Mouse (Mus musculus): Measurements from ENCODE around the gene Ppp2r5c. TPM values are rescaled to one million over a fixed set of nuclear protein-coding genes. Genes with fewer than 3 reads are reported as not detected.

Ppp2r5c gene
- total and polyA plus RNA-seq, 2 experiments = 12.5 to 29.4 TPM

GRCm38 (mm10) chr12:110533151-110533550, 86.2 kb downstream of the Ppp2r5c start:
- Histone ChIP-seq H3K4me3 (ENCODE audit: insufficient read depth, low read depth, low read length) (no peak overlapping the region), H3K4me1 (ENCODE audit: control insufficient read depth, insufficient read depth, low read length) (peaks cover 4% of the 10 kb centered on the region; the same call in 1 of the 2 replicates), H3K9ac (ENCODE audit: low read depth, low read length) (no peak overlapping the region), H3K36me3 (ENCODE audit: control insufficient read depth, insufficient read depth, low read length) (no peaks in the 10 kb centered on the region), H3K27me3 (ENCODE audit: control insufficient read depth, insufficient read depth, low read length) (no peaks in the 10 kb centered on the region), H3K27ac (replicated peaks; ENCODE audit: insufficient read depth, low read depth, low read length) (no peak overlapping the region), H3K79me2 (ENCODE audit: control insufficient read depth, insufficient read depth, low read length) (peaks cover 13% of the 10 kb centered on the region; the same call in 1 of the 2 replicates)
- DNase-seq (ENCODE audit: extremely low read depth, low read depth, low spot score) = no peak
- TF ChIP-seq POLR2A (IDR thresholded peaks at IDR 0.05; ENCODE audit: extremely low read depth, insufficient read depth, low read length) (no peak), CTCF (IDR thresholded peaks at IDR 0.05; ENCODE audit: low read depth, low read length) (no peak)
- 86% methylated on average over 2 of the region's 2 CpGs for WGBS

DNA sequence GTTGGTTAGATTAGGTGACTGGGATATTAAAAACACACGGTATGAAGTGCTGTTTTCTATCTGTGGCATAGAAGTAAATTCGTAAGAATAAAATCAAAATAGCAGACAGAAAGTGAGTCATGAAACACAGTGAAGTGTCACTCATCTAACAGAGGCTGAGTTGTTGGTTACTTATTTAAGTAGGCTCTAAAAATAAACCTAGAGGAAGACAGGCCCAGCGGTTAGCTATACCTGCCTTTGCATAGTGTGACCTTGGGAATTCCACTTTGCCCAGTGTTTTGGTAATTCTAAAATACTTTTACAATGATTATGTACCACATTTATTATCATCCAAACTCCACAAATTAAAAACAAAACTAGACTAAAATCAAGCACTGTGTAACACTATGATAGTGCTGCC, 86.9 kb downstream of the Ppp2r5c start:
- TF ChIP-seq POLR2A (IDR thresholded peaks at IDR 0.05; ENCODE audit: extremely low read depth, insufficient read depth, low read length) (no peak), CTCF (IDR thresholded peaks at IDR 0.05; ENCODE audit: low read depth, low read length) (no peak)
- WGBS = 95% methylated on average over 3 of the region's 3 CpGs

DNA sequence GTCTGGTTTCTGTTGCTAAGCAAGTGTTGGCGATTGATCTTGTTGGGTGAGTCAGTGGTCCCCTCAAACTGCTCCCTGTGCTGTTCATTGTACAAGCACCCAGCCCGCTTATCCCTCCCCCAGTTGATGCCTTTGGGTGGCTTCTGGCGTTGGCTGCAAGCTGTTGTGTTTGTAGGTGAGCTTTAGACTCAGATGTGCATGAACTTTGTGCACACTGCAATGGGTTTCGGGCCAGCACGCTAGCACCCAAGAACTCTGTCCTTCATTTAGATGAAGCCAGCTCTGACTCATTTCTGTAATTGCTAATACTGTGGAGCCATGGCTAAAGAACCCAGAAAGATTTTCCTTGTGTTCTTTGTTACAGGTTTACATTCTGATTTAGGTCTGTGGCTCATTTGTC, 88.4 kb downstream of the Ppp2r5c start:
- Histone ChIP-seq H3K36me3 (ENCODE audit: control insufficient read depth, insufficient read depth, low read length) (no peaks in the 10 kb centered on the region), H3K27me3 (ENCODE audit: control insufficient read depth, insufficient read depth, low read length) (no peaks in the 10 kb centered on the region), H3K4me1 (ENCODE audit: control insufficient read depth, insufficient read depth, low read length) (peaks cover 8% of the 10 kb centered on the region), H3K9ac (ENCODE audit: low read depth, low read length) (no peak overlapping the region), H3K79me2 (ENCODE audit: control insufficient read depth, insufficient read depth, low read length) (peaks cover 14% of the 10 kb centered on the region; the same call in 1 of the 2 replicates), H3K4me3 (ENCODE audit: insufficient read depth, low read depth, low read length) (no peak overlapping the region), H3K27ac (replicated peaks; ENCODE audit: insufficient read depth, low read depth, low read length) (no peak overlapping the region)
- TF ChIP-seq CTCF (IDR thresholded peaks at IDR 0.05; ENCODE audit: low read depth, low read length) (no peak), POLR2A (IDR thresholded peaks at IDR 0.05; ENCODE audit: extremely low read depth, insufficient read depth, low read length) (no peak)
- 33% methylated on average over 5 of the region's 5 CpGs for WGBS
- DNase-seq (ENCODE audit: extremely low read depth, low read depth, low spot score) = peak; percentile 81

More for the DNA sequence above, 86.9 kb downstream of the Ppp2r5c start:
- H3K4me3 ChIP-seq (ENCODE audit: insufficient read depth, low read depth, low read length) = no peak overlapping the region
- no peak for DNase-seq (ENCODE audit: extremely low read depth, low read depth, low spot score)
- peaks cover 13% of the 10 kb centered on the region; the same call in 1 of the 2 replicates for H3K79me2 ChIP-seq (ENCODE audit: control insufficient read depth, insufficient read depth, low read length)
- no peaks in the 10 kb centered on the region for H3K36me3 ChIP-seq (ENCODE audit: control insufficient read depth, insufficient read depth, low read length)
- H3K27me3 ChIP-seq (ENCODE audit: control insufficient read depth, insufficient read depth, low read length) = no peaks in the 10 kb centered on the region
- no peak overlapping the region for H3K27ac ChIP-seq (replicated peaks; ENCODE audit: insufficient read depth, low read depth, low read length)
- no peak overlapping the region for H3K9ac ChIP-seq (ENCODE audit: low read depth, low read length)
- peaks cover 4% of the 10 kb centered on the region; the same call in 1 of the 2 replicates for H3K4me1 ChIP-seq (ENCODE audit: control insufficient read depth, insufficient read depth, low read length)

GRCm38 (mm10) chr12:110537751-110538150, 90.8 kb downstream of the Ppp2r5c start:
- Histone ChIP-seq H3K27me3 (ENCODE audit: control insufficient read depth, insufficient read depth, low read length) (no peaks in the 10 kb centered on the region), H3K4me3 (ENCODE audit: insufficient read depth, low read depth, low read length) (no peak overlapping the region), H3K36me3 (ENCODE audit: control insufficient read depth, insufficient read depth, low read length) (no peaks in the 10 kb centered on the region), H3K4me1 (ENCODE audit: control insufficient read depth, insufficient read depth, low read length) (peaks cover 8% of the 10 kb centered on the region), H3K27ac (replicated peaks; ENCODE audit: insufficient read depth, low read depth, low read length) (no peak overlapping the region), H3K79me2 (ENCODE audit: control insufficient read depth, insufficient read depth, low read length) (peaks cover 16% of the 10 kb centered on the region; the same call in 1 of the 2 replicates), H3K9ac (ENCODE audit: low read depth, low read length) (no peak overlapping the region)
- 59% methylated on average over 8 of the region's 8 CpGs for WGBS
- no peak for TF ChIP-seq POLR2A (IDR thresholded peaks at IDR 0.05; ENCODE audit: extremely low read depth, insufficient read depth, low read length)
- TF ChIP-seq CTCF (IDR thresholded peaks at IDR 0.05; ENCODE audit: low read depth, low read length) = no peak
- DNase-seq (ENCODE audit: extremely low read depth, low read depth, low spot score) = peak; percentile 63

DNA sequence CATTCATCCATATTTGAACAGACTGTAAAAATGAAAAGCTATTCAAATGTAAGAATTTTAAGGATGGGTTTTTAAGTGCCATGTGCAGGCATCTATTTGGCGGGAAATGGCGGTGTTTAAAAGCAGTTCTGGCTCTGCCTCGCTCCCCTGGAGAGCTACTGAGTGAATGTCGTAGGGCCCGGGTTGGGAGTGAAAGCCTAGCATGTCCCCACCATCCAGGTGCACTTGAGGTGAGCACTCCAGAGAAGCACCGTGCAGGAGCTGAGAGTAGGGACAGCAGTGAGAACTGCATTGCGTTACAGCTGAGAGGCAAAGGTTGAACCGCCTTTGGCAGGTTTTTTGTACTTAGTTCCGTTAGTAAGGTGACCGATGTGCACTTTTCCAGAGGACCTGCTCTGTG, 92.4 kb downstream of the Ppp2r5c start:
- WGBS = 54% methylated on average over 10 of the region's 10 CpGs
- H3K4me3 ChIP-seq (ENCODE audit: insufficient read depth, low read depth, low read length) = no peak overlapping the region
- no peak for TF ChIP-seq POLR2A (IDR thresholded peaks at IDR 0.05; ENCODE audit: extremely low read depth, insufficient read depth, low read length)
- TF ChIP-seq CTCF (IDR thresholded peaks at IDR 0.05; ENCODE audit: low read depth, low read length) = no peak
- no peak overlapping the region for H3K27ac ChIP-seq (replicated peaks; ENCODE audit: insufficient read depth, low read depth, low read length)
- peak; percentile 60 for DNase-seq (ENCODE audit: extremely low read depth, low read depth, low spot score)
- H3K9ac ChIP-seq (ENCODE audit: low read depth, low read length) = no peak overlapping the region
- H3K27me3 ChIP-seq (ENCODE audit: control insufficient read depth, insufficient read depth, low read length) = no peaks in the 10 kb centered on the region
- H3K79me2 ChIP-seq (ENCODE audit: control insufficient read depth, insufficient read depth, low read length) = peaks cover 16% of the 10 kb centered on the region; the same call in 1 of the 2 replicates
- H3K4me1 ChIP-seq (ENCODE audit: control insufficient read depth, insufficient read depth, low read length) = peaks cover 8% of the 10 kb centered on the region
- no peaks in the 10 kb centered on the region; the same call in 1 of the 2 replicates for H3K36me3 ChIP-seq (ENCODE audit: control insufficient read depth, insufficient read depth, low read length)

DNA sequence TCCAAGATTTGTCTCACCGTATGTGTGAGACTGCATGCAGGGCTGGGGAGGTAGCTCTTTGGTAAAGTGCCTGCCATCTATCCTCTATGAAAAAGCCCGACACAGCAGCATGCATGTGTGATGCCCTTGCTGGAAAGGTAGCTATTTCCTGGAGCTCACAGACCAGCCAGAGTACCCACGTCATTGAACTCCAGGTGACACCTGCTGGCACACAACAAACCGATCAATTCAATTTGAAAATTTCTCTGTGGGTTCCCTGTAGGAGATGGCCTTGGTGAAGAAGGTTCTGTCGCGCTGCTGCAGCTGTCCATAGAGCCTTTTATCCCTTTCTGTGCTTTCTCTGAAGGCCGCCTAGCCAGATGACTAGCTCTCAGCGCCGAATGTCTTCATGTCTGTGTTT, 92.9 kb downstream of the Ppp2r5c start:
- WGBS = 45% methylated on average over 9 of the region's 9 CpGs
- Histone ChIP-seq H3K27ac (replicated peaks; ENCODE audit: insufficient read depth, low read depth, low read length) (no peak overlapping the region), H3K4me1 (ENCODE audit: control insufficient read depth, insufficient read depth, low read length) (peaks cover 8% of the 10 kb centered on the region), H3K9ac (ENCODE audit: low read depth, low read length) (no peak overlapping the region), H3K36me3 (ENCODE audit: control insufficient read depth, insufficient read depth, low read length) (no peaks in the 10 kb centered on the region; the same call in 1 of the 2 replicates), H3K4me3 (ENCODE audit: insufficient read depth, low read depth, low read length) (no peak overlapping the region), H3K27me3 (ENCODE audit: control insufficient read depth, insufficient read depth, low read length) (no peaks in the 10 kb centered on the region), H3K79me2 (ENCODE audit: control insufficient read depth, insufficient read depth, low read length) (peaks cover 16% of the 10 kb centered on the region; the same call in 1 of the 2 replicates)
- TF ChIP-seq POLR2A (IDR thresholded peaks at IDR 0.05; ENCODE audit: extremely low read depth, insufficient read depth, low read length) (no peak), CTCF (IDR thresholded peaks at IDR 0.05; ENCODE audit: low read depth, low read length) (no peak)
- DNase-seq (ENCODE audit: extremely low read depth, low read depth, low spot score) = peak; percentile 68
